Mouse (Mus musculus): ENCODE data around the gene 4930469K13Rik.

4930469K13Rik gene

DNA sequence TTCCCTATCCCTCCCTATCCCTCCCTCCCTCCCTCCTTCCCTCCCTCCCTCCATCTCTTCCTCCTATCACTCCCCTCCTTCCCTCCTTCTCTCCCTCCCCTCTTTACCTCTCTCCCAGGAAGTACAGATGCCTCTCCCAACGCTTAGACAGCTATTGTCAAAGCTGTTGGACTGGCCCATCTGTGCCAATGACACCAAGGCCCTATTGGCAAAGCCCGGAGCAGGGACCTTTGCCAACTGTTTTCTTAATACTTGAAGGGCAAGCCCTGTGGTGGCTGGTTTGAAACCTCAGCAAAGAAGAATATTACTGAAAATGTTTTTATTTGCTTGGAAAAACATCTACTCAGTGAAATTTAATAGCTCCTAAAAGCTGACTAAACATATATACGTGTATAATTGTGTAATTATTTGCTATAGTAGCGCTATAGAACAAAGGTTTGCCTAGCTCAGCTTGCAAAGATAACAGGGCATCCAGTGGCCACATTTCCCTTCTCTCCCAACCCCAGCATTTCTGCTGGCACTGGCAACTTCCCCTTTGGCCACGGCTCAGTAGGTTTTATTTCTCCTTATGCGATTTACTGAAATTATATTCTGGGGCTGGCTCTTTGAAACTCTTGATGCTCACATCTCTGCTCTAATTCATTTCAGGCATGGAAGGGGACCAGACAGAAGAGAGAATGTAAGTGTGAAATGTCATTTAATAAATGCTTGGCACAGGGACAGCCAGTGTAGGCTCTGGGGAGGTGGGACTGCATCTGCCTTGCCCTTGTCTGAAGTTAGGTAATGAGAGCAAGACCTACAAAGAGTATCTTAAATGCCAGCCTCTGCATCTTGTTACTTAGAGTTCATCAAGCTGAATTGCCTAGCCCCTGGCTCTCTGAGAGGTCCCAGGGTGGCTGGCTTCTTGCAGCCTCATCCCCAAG, 18.6 kb downstream of the 4930469K13Rik start:
- intact Hi-C loops (cut with DNase I): no loop called here

DNA sequence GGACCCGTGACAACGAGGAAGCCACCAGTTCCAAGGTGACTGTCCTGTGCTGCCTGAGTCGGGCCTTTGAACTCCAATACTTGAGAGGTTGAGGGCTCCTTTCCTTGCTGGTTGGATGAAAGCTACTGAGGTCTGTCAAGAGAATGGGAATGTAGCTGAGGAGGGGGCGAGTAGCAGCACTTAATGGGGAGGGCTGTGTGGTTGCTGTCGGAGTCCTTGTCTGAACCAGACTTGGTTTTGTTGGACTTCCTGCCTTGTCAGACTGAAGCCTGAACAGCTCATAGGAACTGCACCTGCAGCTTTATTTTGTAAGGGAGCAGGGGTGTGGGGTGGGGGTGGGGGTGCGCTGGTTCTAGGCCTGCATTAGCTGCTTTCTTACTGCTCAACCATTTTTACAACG, 19.8 kb downstream of the 4930469K13Rik start:
- intact Hi-C loops (cut with DNase I): no loop called here

DNA sequence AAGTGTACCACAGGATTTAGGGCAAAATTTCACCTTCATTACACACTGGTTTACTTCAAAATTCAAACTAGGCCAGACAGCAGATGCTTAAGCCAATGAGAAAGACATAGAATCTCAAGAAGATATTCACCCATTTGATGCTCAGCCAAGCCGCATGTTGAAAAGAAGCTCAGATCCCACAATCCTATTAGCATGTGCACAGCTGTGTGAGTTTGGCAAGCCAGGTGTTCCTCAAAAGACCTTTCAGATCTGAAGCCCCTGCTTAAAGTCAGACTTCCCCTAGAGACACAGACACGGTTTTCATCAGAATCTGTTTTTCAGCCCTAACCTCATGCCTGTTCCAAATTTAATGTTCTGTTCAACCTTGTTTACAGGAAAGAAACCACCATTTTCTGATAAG, 20.5 kb downstream of the 4930469K13Rik start:
- intact Hi-C loops (cut with DNase I): no loop called here

DNA sequence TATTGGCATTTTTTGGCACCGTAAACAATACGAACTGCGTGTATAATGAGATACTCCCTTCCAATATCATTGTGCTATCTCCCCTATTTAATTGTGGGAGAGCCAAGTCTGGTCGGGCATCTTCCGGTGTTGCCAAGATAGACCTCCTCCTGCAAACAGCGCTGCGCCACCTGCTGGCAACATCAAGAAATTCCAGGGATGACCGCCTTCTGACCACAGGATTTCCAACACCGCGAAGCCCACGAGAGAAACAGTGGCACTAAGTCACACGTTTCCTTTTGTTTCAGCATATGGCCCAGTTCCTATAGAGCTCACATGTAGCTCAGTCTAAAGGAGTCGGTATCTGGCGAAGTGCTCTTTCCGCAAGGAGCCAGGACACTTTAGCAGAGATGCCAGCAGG, 24.6 kb downstream of the 4930469K13Rik start:
- intact Hi-C loops (cut with DNase I): loop anchor here (2.0 kb wide), 1 partner anchor 71 kb away; no protein-coding TSS in a partner anchor

DNA sequence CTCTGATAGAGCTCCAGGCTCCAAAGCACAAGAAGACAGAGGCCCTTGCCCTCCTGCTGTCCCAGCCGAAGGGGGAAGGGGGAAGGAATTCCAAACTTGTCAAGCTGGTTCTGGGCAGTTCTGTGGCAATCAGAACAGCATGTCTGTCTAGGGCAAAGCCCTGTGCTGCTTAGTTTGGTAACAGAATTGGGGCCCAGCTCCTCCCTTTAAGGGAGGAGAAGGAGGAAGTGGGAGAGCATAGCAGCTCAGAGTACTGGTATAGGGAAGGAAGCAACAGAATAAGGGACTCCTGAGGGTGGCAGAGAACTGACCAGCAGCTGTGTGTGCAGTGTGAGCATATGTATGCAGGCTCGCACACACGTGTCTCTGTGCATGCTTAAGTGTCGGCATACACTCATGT, 26.0 kb downstream of the 4930469K13Rik start:
- intact Hi-C loops (cut with DNase I): loop anchor here (2.0 kb wide), 1 partner anchor 70 kb away; no protein-coding TSS in a partner anchor

DNA sequence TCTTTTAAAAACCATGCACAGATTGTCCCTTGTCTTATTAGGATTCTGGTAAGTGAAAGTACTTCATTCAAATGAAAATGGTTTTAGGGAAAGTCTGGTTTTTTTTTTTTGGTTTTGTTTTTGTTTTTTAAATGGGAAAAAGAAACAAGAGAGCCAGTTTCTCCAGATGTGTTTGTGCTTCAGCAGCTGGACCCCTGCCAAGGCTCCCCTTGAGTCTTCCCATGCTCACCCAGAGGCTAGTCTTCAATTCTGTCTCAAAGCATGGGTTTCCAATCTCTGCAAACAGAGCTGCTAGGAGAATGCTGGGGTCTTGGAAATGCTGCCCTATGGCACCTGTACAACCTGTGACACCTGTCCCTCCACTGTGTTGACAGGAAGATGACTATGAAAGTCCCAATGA, 27.8 kb downstream of the 4930469K13Rik start:
- intact Hi-C loops (cut with DNase I): no loop called here

DNA sequence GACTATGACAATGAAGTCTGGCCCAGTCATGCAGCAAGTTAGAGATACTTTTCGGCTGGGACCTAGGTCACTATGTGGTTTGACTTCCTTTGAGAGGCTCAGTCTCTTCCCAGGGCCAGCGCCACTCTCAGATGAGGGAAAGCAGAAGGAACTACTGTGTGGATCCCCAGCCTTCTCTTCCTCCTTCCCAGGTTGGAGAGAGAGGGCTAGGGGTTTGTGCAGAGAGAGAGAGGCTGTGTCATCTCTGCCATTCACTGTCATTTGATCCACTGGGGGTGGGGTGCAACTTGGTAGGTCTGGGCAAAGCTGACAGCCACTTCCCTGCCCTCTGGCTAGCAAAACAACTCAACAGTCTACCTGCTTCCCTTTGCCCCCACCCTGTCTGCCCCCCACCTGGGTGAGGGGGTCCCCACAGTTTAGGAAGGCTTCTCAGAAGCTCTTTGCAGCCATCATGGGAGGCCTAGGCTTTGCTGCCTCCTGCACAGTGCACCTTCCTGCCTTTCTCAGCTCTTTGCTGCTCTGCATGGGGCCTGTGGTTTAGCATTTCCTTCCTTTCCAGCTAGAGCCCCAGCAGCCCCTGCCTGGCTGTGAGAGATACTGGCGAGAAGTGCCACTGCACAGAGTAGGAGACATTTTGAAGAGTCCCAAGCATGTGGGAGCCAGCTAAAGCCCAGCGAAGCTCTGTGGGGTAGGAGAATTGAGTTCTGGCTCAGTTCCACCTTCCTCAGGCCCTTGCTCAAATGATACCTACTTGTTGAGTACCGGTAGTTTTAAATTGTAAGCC, 34.5 kb downstream of the 4930469K13Rik start:
- intact Hi-C loops (cut with DNase I): no loop called here

DNA sequence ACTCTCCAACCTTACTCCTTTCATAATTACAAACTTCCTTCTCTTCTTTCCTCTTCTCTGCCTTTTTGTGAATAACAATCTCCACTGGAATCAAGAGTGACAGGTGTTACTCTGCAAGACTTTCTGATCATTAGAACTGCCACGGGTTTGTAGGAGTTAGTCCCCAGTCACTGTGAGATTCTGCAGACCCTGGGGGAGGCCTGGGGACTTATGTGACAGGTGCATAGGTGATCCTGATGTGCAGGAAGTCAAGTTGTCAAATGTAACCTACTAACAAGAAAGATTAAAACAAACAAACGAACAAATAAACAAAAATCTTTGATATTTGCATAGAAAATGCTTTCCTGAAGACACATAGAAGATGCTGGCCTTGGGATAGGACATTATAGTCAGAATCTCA, 35.1 kb downstream of the 4930469K13Rik start:
- intact Hi-C loops (cut with DNase I): no loop called here

DNA sequence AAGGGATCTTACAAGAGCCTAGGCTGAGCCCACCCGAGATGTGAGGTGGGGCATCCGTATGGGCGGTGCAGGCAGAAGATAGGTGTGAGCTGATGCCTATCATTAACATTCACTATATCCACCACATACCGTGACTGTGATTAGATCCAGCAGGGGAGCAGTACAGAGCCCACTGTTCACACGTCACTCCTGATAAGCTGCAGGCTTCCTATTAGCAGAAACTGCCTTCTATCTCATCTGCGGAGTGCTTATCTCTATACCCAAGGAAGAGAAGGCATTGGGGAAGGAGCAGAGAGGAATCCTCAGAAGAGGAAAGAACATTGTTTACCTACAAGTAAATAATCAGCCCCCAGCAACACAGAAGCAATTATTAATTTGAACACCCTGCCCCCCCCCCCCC, 36.6 kb downstream of the 4930469K13Rik start:
- intact Hi-C loops (cut with DNase I): no loop called here

DNA sequence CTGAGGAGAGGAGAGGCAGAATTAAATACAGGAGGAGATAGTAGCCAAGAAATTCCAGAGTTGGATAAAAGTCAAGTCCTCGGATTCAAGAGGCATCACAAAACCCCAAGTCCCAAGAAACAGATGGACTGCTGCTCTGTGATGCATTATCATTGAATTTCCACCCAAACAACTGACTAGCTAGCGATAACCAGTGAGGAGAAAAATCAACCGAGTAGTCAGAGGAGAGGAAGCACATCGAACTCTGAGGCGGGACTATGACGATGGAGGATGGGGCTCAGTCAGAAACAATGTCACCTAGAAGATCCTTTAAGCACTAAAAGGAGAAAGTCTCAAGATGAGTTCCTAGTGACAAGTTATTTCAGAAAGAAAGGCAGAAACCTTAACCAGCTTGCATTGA, 39.4 kb downstream of the 4930469K13Rik start:
- intact Hi-C loops (cut with DNase I): no loop called here

DNA sequence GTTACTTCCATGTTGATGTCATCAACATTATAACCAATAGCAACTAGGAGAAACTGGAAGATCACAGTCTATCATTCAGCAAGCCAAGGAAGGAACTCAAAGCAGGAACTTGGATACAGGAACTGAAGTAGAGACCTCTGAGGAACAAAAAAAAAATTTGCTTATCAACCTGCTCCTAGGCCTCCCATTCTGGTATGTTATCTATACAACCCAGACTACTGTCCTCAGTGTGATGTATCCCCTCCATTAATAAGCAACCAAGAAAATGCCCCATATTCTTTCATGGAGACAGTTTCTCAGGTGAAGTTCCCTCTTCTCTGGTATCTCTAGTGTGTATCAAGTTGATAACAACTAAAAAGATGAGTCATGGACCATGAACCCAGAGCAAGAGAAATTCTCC, 40.0 kb downstream of the 4930469K13Rik start:
- intact Hi-C loops (cut with DNase I): no loop called here

DNA sequence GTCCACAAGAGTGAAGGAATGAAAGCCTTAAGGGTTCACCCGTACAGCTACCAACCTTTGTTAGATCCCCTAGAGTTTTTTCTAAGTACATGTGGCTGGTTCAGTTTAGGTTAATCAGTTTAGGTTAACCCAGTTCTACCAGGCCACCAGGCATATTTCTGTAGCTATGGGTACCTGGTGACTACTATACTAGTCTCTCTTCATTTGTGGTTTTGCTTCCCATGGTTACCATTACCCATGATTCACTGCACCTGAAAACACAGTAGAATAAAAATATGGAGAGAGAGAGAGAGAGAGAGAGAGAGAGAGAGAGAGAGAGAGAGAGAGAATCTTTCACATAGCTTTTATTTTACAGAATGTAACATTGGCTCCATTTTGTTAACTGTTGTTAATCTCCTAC, 41.6 kb downstream of the 4930469K13Rik start:
- intact Hi-C loops (cut with DNase I): no loop called here

DNA sequence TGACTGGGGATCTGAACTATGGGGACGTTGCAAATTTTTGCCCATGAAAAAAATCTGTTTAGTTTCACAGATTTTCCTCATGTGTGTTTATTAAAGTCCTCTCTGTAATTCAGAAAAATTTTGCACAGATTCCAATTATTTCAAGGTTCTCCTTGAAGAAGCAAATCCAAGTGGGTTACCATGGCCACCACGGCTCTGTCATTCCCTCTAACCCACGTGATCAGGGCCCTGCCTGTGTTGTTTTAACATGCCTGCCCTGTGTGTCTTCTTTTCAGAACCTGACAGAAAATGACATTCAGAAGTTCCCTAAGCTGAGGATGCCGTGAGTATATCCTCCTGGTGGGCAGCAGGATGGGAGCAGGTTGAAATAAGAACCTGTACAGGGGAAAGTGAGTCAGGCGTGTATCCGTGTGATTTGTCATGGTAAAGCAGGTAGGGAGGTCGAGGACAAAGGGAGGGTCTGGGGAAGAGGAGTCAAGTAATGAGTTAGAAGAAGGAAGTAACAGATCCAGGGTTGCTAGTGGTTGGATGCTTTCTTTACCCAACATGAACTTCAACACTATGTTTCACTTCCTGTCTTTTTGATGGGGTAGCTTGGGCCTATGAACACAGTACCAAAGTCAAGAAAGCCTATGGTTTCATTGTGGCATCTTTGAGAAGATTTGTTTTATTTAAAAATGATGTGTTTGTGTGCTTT, 44.2 kb downstream of the 4930469K13Rik start:
- intact Hi-C loops (cut with DNase I): no loop called here

DNA sequence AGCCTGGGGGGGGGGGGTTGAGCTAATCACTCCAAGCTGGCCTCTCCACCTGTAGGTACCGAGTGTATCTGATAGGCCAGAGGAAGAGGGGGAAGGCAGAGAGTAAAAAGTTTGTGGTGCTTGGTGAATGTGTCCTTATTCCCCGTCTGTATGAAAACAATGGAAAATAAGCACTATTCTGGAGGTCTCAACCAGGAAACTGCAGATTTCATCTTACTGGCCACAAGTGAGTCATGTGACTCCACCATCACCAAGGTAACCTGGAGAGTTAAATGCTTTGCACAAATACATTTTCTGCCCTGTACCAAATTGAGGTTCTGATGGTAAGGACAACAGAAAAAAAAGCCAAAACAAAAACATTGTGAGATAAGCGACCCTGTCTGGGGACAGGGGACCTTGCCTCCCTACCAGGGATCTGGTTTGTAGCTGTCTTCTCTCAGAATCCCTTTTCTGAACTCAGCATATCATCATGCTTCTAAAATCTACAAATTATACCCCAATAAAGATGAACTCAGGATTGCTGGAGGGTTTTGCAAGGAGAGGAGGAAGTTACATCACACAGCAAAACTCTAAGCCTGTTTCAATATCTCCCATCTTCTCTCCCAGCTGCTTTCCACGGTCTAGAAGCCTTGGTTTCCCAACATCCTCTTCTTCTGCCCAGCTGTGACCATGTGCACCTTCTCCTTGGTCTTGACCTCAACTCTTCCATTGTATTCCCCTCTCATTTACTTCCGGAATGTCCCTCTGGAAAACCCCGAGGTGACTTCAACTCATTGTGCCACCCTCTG, 45.1 kb downstream of the 4930469K13Rik start:
- intact Hi-C loops (cut with DNase I): no loop called here

DNA sequence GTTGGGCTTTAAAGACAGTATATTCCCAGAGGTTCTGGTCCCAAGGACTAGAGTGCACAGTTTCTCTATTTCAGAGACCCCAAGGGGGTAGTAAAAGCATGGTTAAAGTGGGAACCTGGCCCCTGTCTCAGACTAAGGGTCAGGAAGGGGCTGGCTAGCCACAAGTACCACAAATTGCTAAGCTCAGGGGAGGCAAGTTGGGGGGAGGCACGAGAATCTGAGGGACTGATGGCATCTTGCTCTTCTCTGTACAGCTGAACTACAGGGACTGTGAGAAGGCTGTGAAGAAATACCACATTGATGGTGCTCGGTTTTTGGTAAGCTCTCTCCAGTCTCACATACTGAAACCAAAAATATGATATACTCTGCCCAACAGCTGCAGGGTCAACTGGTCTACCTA, 47.7 kb downstream of the 4930469K13Rik start:
- intact Hi-C loops (cut with DNase I): no loop called here

DNA sequence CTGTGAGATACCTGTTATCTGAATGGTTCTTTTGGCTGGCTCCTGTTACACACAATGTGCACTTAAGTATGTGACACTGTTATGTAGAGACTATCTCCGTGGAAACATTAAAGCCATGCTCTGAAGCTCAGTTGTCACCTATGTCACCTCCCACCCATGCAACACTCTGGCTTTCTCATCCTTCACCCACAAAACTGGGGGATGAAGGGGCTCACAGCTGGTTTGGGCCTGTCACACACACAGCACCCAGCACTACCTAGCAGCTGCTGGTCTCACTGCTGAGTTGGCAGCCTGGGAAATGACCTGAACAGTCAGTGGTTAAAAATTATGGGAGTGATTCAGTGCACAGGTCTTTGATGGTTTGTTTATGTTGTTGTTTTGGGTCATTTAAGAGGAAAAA, 48.3 kb downstream of the 4930469K13Rik start:
- intact Hi-C loops (cut with DNase I): no loop called here

DNA sequence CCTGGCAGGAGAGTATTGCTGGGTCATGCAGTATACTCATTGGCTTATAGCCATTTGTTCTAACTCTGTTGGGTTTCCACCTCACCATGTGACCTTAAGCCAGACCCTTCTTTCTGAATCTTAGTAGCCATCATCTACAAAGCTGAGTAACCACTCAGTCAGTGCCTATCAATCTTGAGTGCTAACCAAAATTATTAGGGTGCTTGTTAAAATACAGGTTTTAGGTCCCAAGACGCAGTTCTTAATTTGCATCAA, 49.3 kb downstream of the 4930469K13Rik start:
- intact Hi-C loops (cut with DNase I): no loop called here

DNA sequence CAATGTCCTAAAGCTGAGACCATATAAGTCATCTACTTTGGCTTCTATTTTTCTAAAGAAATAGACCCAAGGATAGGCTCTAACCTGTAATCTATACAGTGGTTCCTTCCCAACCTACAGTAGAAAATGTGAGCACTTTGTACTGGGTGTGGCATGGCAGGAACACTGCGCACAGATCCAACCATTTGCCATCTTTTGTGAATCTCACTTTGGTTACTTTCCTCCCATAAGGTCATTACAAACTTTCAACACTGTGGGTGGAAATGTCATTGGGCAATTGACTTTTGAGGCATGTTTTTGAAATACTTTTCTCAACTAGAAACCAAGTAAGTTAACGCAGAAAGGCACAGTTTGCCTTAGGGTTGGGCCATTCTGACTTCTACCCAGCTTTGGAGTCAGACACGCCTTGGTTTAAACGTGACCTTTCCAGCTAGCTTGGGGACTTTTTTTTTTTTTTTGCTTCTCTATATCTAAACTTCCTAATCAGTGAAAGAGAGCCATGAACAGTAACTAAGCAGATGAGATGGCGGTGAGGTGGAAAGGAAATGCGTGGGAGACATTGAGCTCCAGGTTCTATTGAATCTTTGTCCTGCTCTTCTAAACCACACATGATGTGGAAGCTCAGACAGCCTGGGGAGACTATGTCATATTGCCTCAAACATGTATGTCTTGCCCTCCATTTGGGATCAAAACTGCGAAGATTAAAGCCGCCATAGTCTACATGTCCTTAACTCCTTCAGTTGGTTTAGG, 49.8 kb downstream of the 4930469K13Rik start:
- intact Hi-C loops (cut with DNase I): no loop called here

DNA sequence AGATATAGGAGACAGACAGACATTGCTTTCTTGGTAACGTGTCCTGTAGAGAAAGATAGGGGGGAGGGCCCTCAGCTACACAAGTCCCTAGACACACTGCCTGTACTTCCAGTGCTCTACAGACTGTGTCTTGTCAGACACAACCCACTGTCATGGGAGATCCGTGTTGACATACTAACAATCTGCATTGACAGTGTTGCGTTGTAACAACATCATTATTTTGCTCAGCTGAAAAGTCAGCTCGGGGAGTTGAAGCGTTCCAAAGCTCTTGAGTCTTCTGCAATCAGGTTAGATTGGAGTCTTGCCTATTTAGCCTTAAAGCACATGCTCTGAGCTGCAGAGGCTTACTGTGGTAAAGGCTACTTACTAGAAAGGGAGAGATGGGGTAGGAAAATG, 50.8 kb downstream of the 4930469K13Rik start:
- intact Hi-C loops (cut with DNase I): no loop called here

DNA sequence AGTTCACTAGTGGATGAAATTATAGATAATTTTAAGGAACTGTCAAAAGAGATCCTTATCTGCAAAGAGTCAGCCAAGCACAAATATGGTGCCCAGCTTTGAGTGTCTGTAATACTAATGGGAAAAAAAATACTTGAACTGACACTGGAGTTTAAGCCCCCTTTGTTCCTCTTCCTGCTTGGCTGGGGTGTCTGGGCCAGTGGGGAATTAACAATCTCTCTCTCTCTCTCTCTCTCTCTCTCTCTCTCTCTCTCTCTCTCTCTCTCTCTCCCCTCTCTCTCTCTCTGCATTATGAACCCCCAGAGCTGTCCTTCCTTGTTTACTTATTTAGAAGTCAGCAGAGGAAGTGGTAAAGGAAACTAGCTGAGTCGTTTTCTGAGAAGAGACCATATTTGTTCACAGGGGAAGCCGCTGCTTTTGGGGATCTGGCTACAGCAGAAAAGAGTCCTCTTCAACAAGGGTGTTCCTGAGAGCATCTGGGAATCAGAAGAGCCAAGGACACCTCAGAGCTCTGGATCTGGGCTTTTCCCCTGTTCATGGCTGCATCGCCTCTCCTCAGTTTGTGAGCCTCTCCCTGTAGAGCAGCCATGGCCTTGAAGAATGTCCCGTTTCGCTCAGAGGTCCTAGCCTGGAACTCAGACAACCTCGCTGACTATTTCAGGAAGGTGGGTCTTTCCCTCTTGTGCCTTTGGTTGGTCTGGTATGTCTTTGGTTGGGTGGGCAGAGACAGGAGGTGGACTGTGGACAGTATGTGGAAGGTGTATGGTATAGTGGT, 51.4 kb downstream of the 4930469K13Rik start, which contains the start of gene Lcp2:
Lcp2 (plus strand) TSS at position 154 of the 775 bp plus-strand sequence.
- intact Hi-C loops (cut with DNase I): no loop called here

Data from adrenal gland (tissue).